Mouse (Mus musculus) embryonic stem cell, embryonic (primary cell): ENCODE results near the gene Fam166a.

Experiments used
- CTCF ChIA-PET, 4 experiments: fragments of 300-600 bp in 2 of 4; fragments of 350-600 bp in 2 of 4; sonication (Branson Sonifier 250); formaldehyde crosslinking; loops; one replicate each; lab custom pipeline; 2022; ENCODE audit warnings: inconsistent platforms in 2 of 4; lab: Charles Lee
- POLR2A ChIA-PET, 4 experiments: fragments of 300-600 bp in 2 of 4; fragments of 350-600 bp in 2 of 4; sonication (Branson Sonifier 250); formaldehyde crosslinking; loops; one replicate each; lab custom pipeline; 2022; ENCODE audit warnings: antibody characterized with exemption in 4 of 4, inconsistent platforms in 1 of 4; lab: Charles Lee

The Fam166a gene

GRCm38 (mm10) chr2:25238106-25238505 is 19.6 kb downstream of the Fam166a start:
- ChIA-PET CTCF (interaction anchor here in 2 of 4 experiments (1.3 to 2.7 kb wide), 2 partner anchors 10 kb away, joined by 5 to 22 read pairs; no protein-coding TSS in a partner anchor), POLR2A (interaction anchor here in 3 of 4 experiments (0.5 to 75.9 kb wide), 6 partner anchors 1 to 45 kb away, joined by 3 to 2347 read pairs (median 1600); partner anchors contain the start of genes AL732309.1 (in 2 of the 3), Anapc2 (in 2 of the 3), Cysrt1 (in 2 of the 3) and Fam166a (in 2 of the 3))

- ChIA-PET CTCF (interaction anchor here (0.9 to 4.7 kb wide), 8 partner anchors 9 to 137 kb away, joined by 3 to 54 read pairs (median 4); partner anchors contain the start of gene Tmem203 (in 1 of the 4)), POLR2A (interaction anchor here (0.6 to 75.9 kb wide), 25 partner anchors 10 to 337 kb away, joined by 3 to 2347 read pairs (median 5); partner anchors contain the start of genes Tmem203 (in 4 of the 4), Fam166a (in 2 of the 4), Nelfb (in 2 of the 4) and Rnf224 (in 2 of the 4))
Observed at GRCm38 (mm10) chr2:25239766-25240165, 21.2 kb downstream of the Fam166a start.

GRCm38 (mm10) chr2:25240310-25240709 is 21.8 kb downstream of the Fam166a start:
- ChIA-PET CTCF (interaction anchor here (0.6 to 4.7 kb wide), 17 partner anchors 8 to 343 kb away, joined by 3 to 54 read pairs (median 5); partner anchors contain the start of genes Tmem203 (in 1 of the 4) and Tubb4b (in 1 of the 4)), POLR2A (interaction anchor here (0.5 to 75.9 kb wide), 53 partner anchors 8 to 733 kb away, joined by 3 to 2347 read pairs (median 4); partner anchors contain the start of genes Tmem203 (in 4 of the 4), Tor4a (in 3 of the 4), Tubb4b (in 3 of the 4) and Fam166a (in 2 of the 4))

- ChIA-PET CTCF (interaction anchor here (0.5 to 4.7 kb wide), 18 partner anchors 8 to 343 kb away, joined by 3 to 54 read pairs (median 5); partner anchors contain the start of genes Tmem203 (in 1 of the 4) and Tubb4b (in 1 of the 4)), POLR2A (interaction anchor here (0.5 to 75.9 kb wide), 54 partner anchors 8 to 733 kb away, joined by 3 to 2347 read pairs (median 4); partner anchors contain the start of genes Nrarp (in 3 of the 4), Tmem203 (in 3 of the 4), Tor4a (in 3 of the 4) and Tubb4b (in 3 of the 4))
Observed at GRCm38 (mm10) chr2:25240723-25241437, 22.3 kb downstream of the Fam166a start.

GRCm38 (mm10) chr2:25241438-25241775 is 22.9 kb downstream of the Fam166a start:
- POLR2A ChIA-PET, result interaction anchor here in 3 of 4 experiments (1.2 to 75.9 kb wide), 15 partner anchors 8 to 306 kb away, joined by 3 to 2347 read pairs (median 7); partner anchors contain the start of genes Tmem203 (in 3 of the 3), Fam166a (in 2 of the 3), Nelfb (in 2 of the 3) and Rnf224 (in 2 of the 3)

GRCm38 (mm10) chr2:25242101-25242506 is 23.6 kb downstream of the Fam166a start, which contains the start of the genes Rnf208 and Cysrt1:
Gene Rnf208, plus strand, starts transcription at chr2:25242255.
Gene Cysrt1, minus strand, starts transcription at chr2:25242452.
- POLR2A ChIA-PET, result interaction anchor here (0.6 to 75.9 kb wide), 23 partner anchors 8 to 464 kb away, joined by 3 to 2347 read pairs (median 5); partner anchors contain the start of genes Tmem203 (in 3 of the 4), Fam166a (in 2 of the 4), Nelfb (in 2 of the 4) and Nrarp (in 2 of the 4)
- CTCF ChIA-PET, result interaction anchor here in 3 of 4 experiments (0.7 to 8.8 kb wide), 6 partner anchors 10 to 17 kb away, joined by 3 to 54 read pairs (median 5); partner anchors contain the start of genes Tmem203 (in 1 of the 3) and Tubb4b (in 1 of the 3)

More at GRCm38 (mm10) chr2:25241438-25241775, 22.9 kb downstream of the Fam166a start:
- CTCF ChIA-PET, result interaction anchor here in 2 of 4 experiments (0.5 to 4.7 kb wide), 5 partner anchors 12 to 185 kb away, joined by 3 to 54 read pairs (median 3); partner anchors contain the start of genes Tmem203 (in 1 of the 2) and Tubb4b (in 1 of the 2)

GRCm38 (mm10) chr2:25243342-25243741 is 24.8 kb downstream of the Fam166a start:
- ChIA-PET CTCF (interaction anchor here in 3 of 4 experiments (1.8 to 8.8 kb wide), 3 partner anchors 14 to 15 kb away, joined by 7 to 54 read pairs (median 51); no protein-coding TSS in a partner anchor), POLR2A (interaction anchor here in 3 of 4 experiments (0.8 to 75.9 kb wide), 11 partner anchors 6 to 308 kb away, joined by 3 to 2347 read pairs (median 10); partner anchors contain the start of genes Tubb4b (in 3 of the 3), Fam166a (in 2 of the 3), Nelfb (in 2 of the 3) and Rnf224 (in 2 of the 3))

GRCm38 (mm10) chr2:25244144-25244543 is 25.6 kb downstream of the Fam166a start:
- POLR2A ChIA-PET, result interaction anchor here (0.7 to 75.9 kb wide), 13 partner anchors 6 to 92 kb away, joined by 3 to 2347 read pairs (median 6); partner anchors contain the start of genes Tmem203 (in 3 of the 4), Tubb4b (in 3 of the 4), Anapc2 (in 2 of the 4) and Fam166a (in 2 of the 4)
- CTCF ChIA-PET, result interaction anchor here in 3 of 4 experiments (0.9 to 8.8 kb wide), 3 partner anchors 16 kb away, joined by 6 to 51 read pairs (median 9); no protein-coding TSS in a partner anchor

GRCm38 (mm10) chr2:25246183-25247072 is 27.9 kb downstream of the Fam166a start, which contains the start of gene AL732309.1:
Gene AL732309.1, minus strand, starts transcription at chr2:25246863.
- CTCF ChIA-PET, result interaction anchor here (0.6 to 8.8 kb wide), 12 partner anchors 9 to 180 kb away, joined by 3 to 51 read pairs (median 4); partner anchors contain the start of genes Tmem203 (in 1 of the 4) and Tor4a (in 1 of the 4)

GRCm38 (mm10) chr2:25252331-25252730 is 33.8 kb downstream of the Fam166a start:
- CTCF ChIA-PET, result interaction anchor here (0.5 to 7.5 kb wide), 14 partner anchors 12 to 87 kb away, joined by 3 to 46 read pairs (median 3); no protein-coding TSS in a partner anchor
- POLR2A ChIA-PET, result interaction anchor here (0.7 to 75.9 kb wide), 8 partner anchors 3 to 76 kb away, joined by 3 to 2347 read pairs (median 48); partner anchors contain the start of genes Cysrt1 (in 3 of the 4), Rnf208 (in 3 of the 4), Fam166a (in 2 of the 4) and Nelfb (in 2 of the 4)

More at GRCm38 (mm10) chr2:25246183-25247072, 27.9 kb downstream of the Fam166a start, which contains the start of gene AL732309.1:
- POLR2A ChIA-PET, result interaction anchor here (0.5 to 75.9 kb wide), 22 partner anchors 3 to 311 kb away, joined by 3 to 2347 read pairs (median 5); partner anchors contain the start of genes Tmem203 (in 3 of the 4), Tubb4b (in 3 of the 4), Fam166a (in 2 of the 4) and Nelfb (in 2 of the 4)

GRCm38 (mm10) chr2:25255284-25255779 is 36.8 kb downstream of the Fam166a start, which contains the start of gene Tmem203:
Gene Tmem203, plus strand, starts transcription at chr2:25255439.
- ChIA-PET POLR2A (interaction anchor here (0.6 to 75.9 kb wide), 40 partner anchors 10 to 205 kb away, joined by 3 to 2347 read pairs (median 5); partner anchors contain the start of genes Anapc2 (in 3 of the 4), Cysrt1 (in 3 of the 4), Rnf208 (in 3 of the 4) and Ssna1 (in 3 of the 4)), CTCF (interaction anchor here (0.5 to 3.5 kb wide), 19 partner anchors 10 to 320 kb away, joined by 3 to 23 read pairs (median 3); partner anchors contain the start of genes AL732309.1 (in 1 of the 4), Arrdc1 (in 1 of the 4), Cysrt1 (in 1 of the 4) and Rnf208 (in 1 of the 4))

GRCm38 (mm10) chr2:25256443-25257109 is 38.0 kb downstream of the Fam166a start:
- CTCF ChIA-PET, result interaction anchor here in 3 of 4 experiments (0.6 to 3.5 kb wide), 13 partner anchors 11 to 104 kb away, joined by 3 to 23 read pairs (median 4); partner anchors contain the start of genes AL732309.1 (in 1 of the 3) and Tor4a (in 1 of the 3)
- POLR2A ChIA-PET, result interaction anchor here in 3 of 4 experiments (1.0 to 75.9 kb wide), 22 partner anchors 8 to 140 kb away, joined by 3 to 2347 read pairs (median 6); partner anchors contain the start of genes Tubb4b (in 3 of the 3), AL732309.1 (in 2 of the 3), Anapc2 (in 2 of the 3) and Cysrt1 (in 2 of the 3)

- ChIA-PET CTCF (interaction anchor here in 2 of 4 experiments (1.0 to 3.5 kb wide), 5 partner anchors 14 to 65 kb away, joined by 3 to 23 read pairs (median 5); no protein-coding TSS in a partner anchor), POLR2A (interaction anchor here in 2 of 4 experiments (1.1 to 75.9 kb wide), 5 partner anchors 13 to 63 kb away, joined by 3 to 2347 read pairs (median 25); partner anchors contain the start of genes Fam166a (in 2 of the 2), Nelfb (in 2 of the 2), Rnf224 (in 2 of the 2) and Slc34a3 (in 2 of the 2))
Observed at GRCm38 (mm10) chr2:25257250-25257649, 38.7 kb downstream of the Fam166a start.
